Mouse (Mus musculus): Measurements from ENCODE around the gene Rgcc.

- no peak for TF ChIP-seq POLR2A (IDR thresholded peaks at IDR 0.05; ENCODE audit: insufficient read depth, low read depth, low read length)
- TF ChIP-seq CTCF (IDR thresholded peaks at IDR 0.05): no peak
These were observed 14.4 kb upstream of the Rgcc start for GRCm38 (mm10) chr14:79315877-79316276.

All from heart, adult 2 months (tissue).